Mouse (Mus musculus) intestine, embryonic 14.5 days (tissue): ENCODE results near the gene Pwwp2a. TPM values are rescaled to one million over a fixed set of nuclear protein-coding genes. Genes with fewer than 3 reads are reported as not detected.
A peak's percentile ranks its signal among the peaks of the same experiment; 100 is the strongest.

Source experiments
- ATAC-seq: fragments of 200-750 bp; cut with Nextera tagmentation; replicated peaks from 2 replicates; pipeline ENCODE4 v1.8.0; 2017; ENCODE audit warnings: low read depth, moderate number of reproducible peaks, moderate TSS enrichment, moderate library complexity; ENCODE audit not compliant: low FRiP score, low TSS enrichment
- DNase-seq: peaks from one replicate; pipeline ENCODE4 v3.0.0-alpha.2; 2018; ENCODE audit warnings: low spot score
- H3K27ac ChIP-seq: fragments of 300-500 bp; sonication (generic); 2 replicates; pipeline ENCODE4 v1.5.1; 2014; ENCODE audit warnings: low read depth, mild to moderate bottlenecking, control low read depth
- H3K27me3 ChIP-seq: fragments of 300-500 bp; sonication (generic); replicated peaks from 2 replicates; pipeline ENCODE4 v1.6.1; 2014; ENCODE audit warnings: low read length, control low read depth; ENCODE audit not compliant: control insufficient read depth, insufficient read depth
- H3K36me3 ChIP-seq: fragments of 300-500 bp; sonication (generic); 2 replicates; pipeline ENCODE4 v1.6.1; 2014; ENCODE audit warnings: low read length, control low read depth; ENCODE audit not compliant: control insufficient read depth, insufficient read depth
- H3K4me1 ChIP-seq: fragments of 300-500 bp; sonication (generic); replicated peaks from 2 replicates; pipeline ENCODE4 v1.6.1; 2014; ENCODE audit warnings: low read length, control low read depth, mixed read lengths; ENCODE audit not compliant: control insufficient read depth, insufficient read depth
- H3K4me2 ChIP-seq: fragments of 300-500 bp; sonication (generic); 2 replicates; pipeline ENCODE4 v1.6.1; 2014; ENCODE audit warnings: low read length
- H3K4me3 ChIP-seq: fragments of 300-500 bp; sonication (generic); 2 replicates; pipeline ENCODE4 v1.5.1; 2014; ENCODE audit warnings: low read depth, low read length, control low read depth, mixed read lengths
- H3K9ac ChIP-seq: fragments of 300-500 bp; sonication (generic); 2 replicates; pipeline ENCODE4 v1.6.1; 2014; ENCODE audit warnings: mild to moderate bottlenecking, low read length
- H3K9me3 ChIP-seq: fragments of 300-500 bp; sonication (generic); 2 replicates; pipeline ENCODE4 v1.6.1; 2016; ENCODE audit warnings: low read length, control low read depth; ENCODE audit not compliant: control insufficient read depth
- WGBS: fragments of 180-500 bp; shearing (Covaris S2); extraction: QIAGEN DNeasy Blood & Tissue Kit; methylation state at CpG from one replicate; pipeline ENCODE4 v1.1.7; 2014; 5-methylcytosine and 5-hydroxymethylcytosine counted together
- polyA plus RNA-seq: library from polyadenylated mRNA; unstranded; fragments of >200 nt; fragmentation: Nextera tagmentation; extraction: Ambion mirVana; gene quantifications from 2 replicates; pipeline ENCODE4 v1.2.1, GENCODE M21; 2014

Pwwp2a gene
- polyA plus RNA-seq, 1 experiment from 2014 or later = 39.1 TPM

DNA sequence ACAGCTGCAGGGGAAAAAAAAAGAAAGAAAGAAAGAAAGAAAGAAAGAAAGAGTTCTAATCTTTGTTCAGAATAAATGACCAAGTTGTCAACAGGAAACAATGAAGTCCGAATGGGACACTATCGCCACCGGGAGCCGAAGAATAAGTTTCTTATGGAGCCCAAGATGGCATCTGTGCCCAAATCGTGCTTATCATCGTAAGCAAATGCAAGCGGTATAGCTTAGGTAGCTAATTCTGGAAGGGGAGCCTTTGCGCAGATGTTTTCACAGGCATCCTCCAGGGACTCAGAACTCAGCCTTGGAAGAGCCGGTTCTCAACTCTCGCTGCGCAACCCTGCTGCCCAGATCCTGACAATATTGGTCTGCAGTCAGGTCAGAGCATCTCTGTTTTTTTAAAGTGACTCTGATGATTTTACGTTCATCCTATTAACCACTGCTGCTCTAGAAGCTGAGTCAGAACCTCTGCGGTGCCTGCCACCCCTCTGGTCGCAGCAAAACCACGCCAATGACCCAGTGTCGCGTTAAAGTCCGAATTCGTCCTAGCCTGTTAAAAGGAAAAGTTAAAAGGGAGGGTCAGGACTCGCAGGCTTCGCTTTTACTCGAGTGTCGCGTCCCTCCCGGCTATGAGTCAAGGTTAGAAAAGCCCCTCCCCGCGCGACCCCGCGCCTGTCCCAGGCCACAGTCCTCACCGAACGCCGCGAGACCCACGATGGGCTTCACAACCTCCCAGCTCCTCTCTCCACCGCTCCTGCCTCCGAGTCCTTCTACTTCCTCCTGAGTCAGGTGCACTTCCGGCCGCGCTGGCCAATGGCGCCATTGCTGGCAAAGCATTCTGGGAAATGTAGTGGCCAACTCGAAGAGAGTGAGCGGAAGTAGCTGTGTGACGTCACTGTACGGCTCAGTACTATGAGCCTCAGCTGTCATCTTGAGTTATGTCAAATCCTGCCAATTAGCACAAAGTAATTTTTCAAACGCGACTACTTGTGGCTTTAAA, 65.7 kb downstream of the Pwwp2a start, which contains the start of gene Ttc1:
TSS of gene Ttc1 (minus strand) at position 776 of the 994 bp plus-strand sequence.
- DNase-seq = peak; percentile 93
- Histone ChIP-seq H3K27me3 (no peaks in the 10 kb centered on the region), H3K9me3 (no peaks in the 10 kb centered on the region), H3K4me1 (peaks cover 5% of the 10 kb centered on the region; the same call in 1 of the 2 replicates), H3K4me3 (peak within 1 kb of the TSS; percentile 69), H3K4me2 (peak within 1 kb of the TSS; percentile 69), H3K27ac (peak within 1 kb of the TSS; percentile 17; the same call in 1 of the 2 replicates), H3K9ac (peak within 1 kb of the TSS; percentile 66), H3K36me3 (peaks cover 25% of the 10 kb centered on the region)
- WGBS = 4% methylated on average over 47 of the region's 47 CpGs
- ATAC-seq = peak; percentile 98

DNA sequence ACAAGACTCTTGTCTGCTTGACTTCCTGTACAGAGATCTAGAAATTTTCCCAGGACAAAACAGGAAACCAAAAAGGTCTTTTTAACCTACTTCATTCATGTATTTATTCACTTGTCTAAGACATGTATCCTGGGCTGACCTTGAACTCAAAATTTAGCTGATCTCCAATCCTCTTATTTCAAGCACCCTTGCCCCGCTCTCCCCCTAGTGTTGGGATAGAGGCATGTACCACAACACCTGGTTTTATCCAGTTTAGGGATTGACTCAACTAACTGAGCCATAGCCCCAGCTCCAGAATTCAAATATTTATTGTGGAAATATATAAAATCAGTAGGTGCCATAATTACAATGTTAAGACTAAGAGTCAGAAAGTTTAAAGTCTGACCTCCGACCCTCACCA, 69.7 kb downstream of the Pwwp2a start:
- Histone ChIP-seq H3K27me3 (no peaks in the 10 kb centered on the region), H3K4me3 (no peak overlapping the region), H3K27ac (no peak overlapping the region), H3K36me3 (no peaks in the 10 kb centered on the region), H3K9ac (no peak overlapping the region), H3K9me3 (no peaks in the 10 kb centered on the region), H3K4me2 (no peak overlapping the region), H3K4me1 (peaks cover 5% of the 10 kb centered on the region; the same call in 1 of the 2 replicates)
- 65% methylated on average over 2 of the region's 2 CpGs for WGBS
- no peak for DNase-seq
- no peak for ATAC-seq

DNA sequence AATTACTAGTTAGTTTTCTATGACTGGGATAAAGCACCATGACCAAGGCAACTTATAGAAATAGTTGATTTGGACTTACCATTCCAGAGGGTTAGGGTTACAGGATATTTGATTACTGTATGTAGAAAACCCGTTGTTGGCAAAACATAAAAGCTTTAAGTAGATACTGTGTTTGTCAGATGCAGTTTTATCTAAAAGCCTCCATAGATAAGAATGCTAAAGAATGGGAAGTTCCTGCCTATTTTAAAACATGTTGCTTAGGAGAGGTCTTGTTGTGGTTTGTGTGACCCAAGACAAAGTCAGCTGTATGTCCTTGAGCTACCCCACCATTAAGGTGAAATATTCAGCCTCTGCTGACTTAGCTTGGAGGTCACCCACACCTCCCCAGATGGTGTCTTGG, 72.8 kb downstream of the Pwwp2a start:
- 72% methylated on average over 1 of the region's 1 CpGs for WGBS
- Histone ChIP-seq H3K4me2 (no peak overlapping the region), H3K9me3 (no peaks in the 10 kb centered on the region), H3K27me3 (no peaks in the 10 kb centered on the region), H3K4me1 (no peaks in the 10 kb centered on the region), H3K4me3 (no peak overlapping the region), H3K36me3 (no peaks in the 10 kb centered on the region), H3K27ac (no peak overlapping the region), H3K9ac (no peak overlapping the region)
- no peak for ATAC-seq
- DNase-seq = no peak

DNA sequence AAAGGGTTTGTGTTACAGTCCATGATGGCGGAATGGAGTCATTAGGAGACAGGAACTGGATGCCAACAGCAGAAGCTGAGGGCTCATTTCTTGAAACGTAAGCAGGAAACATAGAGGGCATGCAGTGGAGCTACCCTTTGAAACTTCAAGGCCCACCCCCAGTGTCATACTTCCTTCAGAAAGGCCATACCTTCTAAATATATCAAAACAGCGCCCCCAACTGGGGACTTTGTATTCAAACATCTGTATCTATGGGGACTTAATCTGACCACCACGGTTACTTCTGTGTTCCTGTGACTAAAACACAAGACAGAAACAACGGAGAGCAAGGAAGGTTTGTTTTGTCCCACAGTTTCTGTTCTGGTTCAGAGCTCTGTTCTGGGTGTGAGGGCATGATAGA, 73.6 kb downstream of the Pwwp2a start:
- Histone ChIP-seq H3K4me2 (no peak overlapping the region), H3K27ac (no peak overlapping the region), H3K4me3 (no peak overlapping the region), H3K36me3 (no peaks in the 10 kb centered on the region), H3K9me3 (no peaks in the 10 kb centered on the region), H3K27me3 (no peaks in the 10 kb centered on the region), H3K4me1 (no peaks in the 10 kb centered on the region), H3K9ac (no peak overlapping the region)
- WGBS = 69% methylated on average over 5 of the region's 5 CpGs
- DNase-seq (no peak), ATAC-seq (no peak)

DNA sequence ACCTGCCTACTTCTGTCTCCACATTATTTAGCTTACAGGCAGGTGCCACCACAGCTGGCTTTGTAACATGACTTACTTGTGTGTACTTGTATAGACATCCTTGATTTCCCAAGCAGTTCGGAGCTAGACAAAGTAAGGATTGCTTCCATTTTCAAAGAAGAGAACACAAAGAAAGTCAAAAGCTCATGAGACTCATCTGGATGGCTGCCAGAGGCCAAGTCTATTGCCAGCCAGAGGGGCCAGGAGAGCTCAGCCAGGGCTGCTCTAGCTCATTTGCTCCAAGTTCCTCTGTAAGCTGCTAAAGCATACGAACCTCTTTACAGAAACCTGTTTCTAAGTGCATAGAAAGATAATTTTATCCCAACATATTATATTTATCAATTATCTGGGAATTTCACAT, 76.6 kb downstream of the Pwwp2a start:
- Histone ChIP-seq H3K4me2 (no peak overlapping the region), H3K4me1 (no peaks in the 10 kb centered on the region), H3K27me3 (0 out of 2 replicates have a peak, but pooled peaks cover 2% of the 10 kb centered on the region), H3K9me3 (no peaks in the 10 kb centered on the region), H3K9ac (no peak overlapping the region), H3K4me3 (no peak overlapping the region), H3K36me3 (no peaks in the 10 kb centered on the region), H3K27ac (no peak overlapping the region)
- DNase-seq = no peak
- WGBS = 82% methylated on average over 2 of the region's 2 CpGs
- ATAC-seq = no peak

DNA sequence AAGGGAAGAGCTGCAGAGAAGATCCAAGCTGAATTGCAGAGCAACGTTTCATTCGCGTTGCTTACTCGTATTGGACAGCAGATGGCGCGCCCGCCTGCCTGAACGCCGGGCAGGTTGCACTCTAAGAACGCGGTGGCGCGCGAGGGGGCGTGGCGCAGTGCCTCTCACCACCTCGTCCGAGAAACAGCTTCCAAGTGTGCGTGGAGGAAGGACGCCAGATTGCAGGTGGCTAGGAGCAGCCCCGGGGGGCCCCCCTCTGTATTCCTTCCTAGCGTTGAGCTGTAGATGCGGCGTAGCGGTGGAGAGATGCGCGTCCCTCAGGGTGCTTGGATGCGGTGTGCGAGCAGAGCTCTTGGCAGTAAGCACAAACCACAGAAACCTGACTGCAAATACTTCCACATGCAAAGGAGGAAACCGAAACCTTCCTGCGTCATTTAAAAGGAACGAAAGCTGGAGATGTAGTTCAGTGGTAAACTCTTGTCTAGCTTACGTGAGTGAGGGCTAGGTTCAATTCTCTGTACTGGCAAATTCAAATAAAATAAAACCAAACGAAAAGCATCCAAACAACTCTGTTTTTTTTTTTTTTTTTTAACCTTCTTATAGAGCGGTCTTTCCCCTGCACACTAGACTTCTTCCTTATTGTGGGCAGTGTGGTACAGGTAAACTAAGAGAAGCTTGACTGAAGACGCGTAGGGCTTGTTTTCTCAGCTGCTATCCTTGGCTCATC, 85.3 kb downstream of the Pwwp2a start:
- H3K9ac ChIP-seq = peak overlapping the region; percentile 10; the same call in 1 of the 2 replicates
- WGBS = 6% methylated on average over 37 of the region's 37 CpGs
- no peaks in the 10 kb centered on the region for H3K4me1 ChIP-seq
- peak; percentile 93 for DNase-seq
- H3K27me3 ChIP-seq = 0 out of 2 replicates have a peak, but pooled peaks cover 2% of the 10 kb centered on the region
- peak overlapping the region; percentile 65 for H3K4me2 ChIP-seq
- ATAC-seq = peak; percentile 90
- H3K36me3 ChIP-seq = no peaks in the 10 kb centered on the region
- H3K9me3 ChIP-seq = no peaks in the 10 kb centered on the region
- H3K27ac ChIP-seq = no peak overlapping the region
- H3K4me3 ChIP-seq = peak overlapping the region; percentile 50

DNA sequence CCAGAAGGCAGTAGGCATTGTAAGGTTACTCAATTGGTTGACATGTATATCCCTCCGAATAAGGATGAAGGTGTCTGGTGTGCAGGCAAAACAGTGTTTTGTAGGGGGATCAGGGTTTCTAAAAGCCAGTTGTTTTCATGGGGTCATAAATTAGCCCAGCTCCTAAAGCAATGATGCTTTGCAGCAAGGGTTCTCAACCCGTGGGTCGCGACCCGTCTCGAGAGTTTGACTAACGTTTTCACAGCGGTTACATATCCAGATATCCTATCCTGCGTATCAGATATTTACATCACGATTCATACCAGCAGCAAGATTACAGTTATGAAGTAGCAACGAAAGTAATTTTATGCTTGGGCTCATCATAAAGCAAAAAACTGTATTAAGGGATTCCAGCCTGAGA, 86.0 kb downstream of the Pwwp2a start:
- no peaks in the 10 kb centered on the region for H3K4me1 ChIP-seq
- DNase-seq = no peak

DNA sequence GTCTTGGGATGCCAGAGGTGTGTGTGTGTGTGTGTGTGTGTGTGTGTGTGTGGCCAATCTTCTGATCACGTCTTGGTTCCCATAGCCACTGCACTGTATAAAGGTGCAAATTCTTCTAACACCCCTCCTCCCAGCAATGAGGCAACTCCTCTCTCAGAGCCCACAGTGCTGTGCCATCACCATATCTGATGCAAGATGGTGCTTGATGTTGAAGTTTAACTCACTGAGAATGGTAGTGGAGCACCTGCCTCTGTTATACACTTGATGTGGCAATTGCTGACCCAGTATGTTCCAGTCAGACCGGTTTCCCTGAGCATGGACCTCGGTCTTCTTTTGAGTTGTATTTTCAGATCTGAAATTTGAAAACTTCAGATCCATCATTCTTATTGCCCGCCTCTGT, 88.3 kb downstream of the Pwwp2a start:
- 79% methylated on average over 4 of the region's 4 CpGs for WGBS

More for the DNA sequence above, 86.0 kb downstream of the Pwwp2a start:
- no peak overlapping the region for H3K4me3 ChIP-seq
- WGBS = 57% methylated on average over 11 of the region's 11 CpGs
- H3K27me3 ChIP-seq = no peaks in the 10 kb centered on the region
- H3K36me3 ChIP-seq = no peaks in the 10 kb centered on the region
- H3K4me2 ChIP-seq = peak overlapping the region; percentile 65; the same call in 1 of the 2 replicates
- H3K9me3 ChIP-seq = no peaks in the 10 kb centered on the region
- no peak overlapping the region for H3K27ac ChIP-seq
- no peak for ATAC-seq
- no peak overlapping the region for H3K9ac ChIP-seq

More for the DNA sequence above, 88.3 kb downstream of the Pwwp2a start:
- no peak overlapping the region for H3K4me3 ChIP-seq
- H3K4me1 ChIP-seq = peaks cover 5% of the 10 kb centered on the region; the same call in 1 of the 2 replicates
- no peak overlapping the region for H3K27ac ChIP-seq
- H3K27me3 ChIP-seq = peaks cover 6% of the 10 kb centered on the region
- no peaks in the 10 kb centered on the region for H3K36me3 ChIP-seq
- H3K9ac ChIP-seq = no peak overlapping the region
- no peaks in the 10 kb centered on the region for H3K9me3 ChIP-seq
- ATAC-seq (no peak), DNase-seq (no peak)
- H3K4me2 ChIP-seq = no peak overlapping the region
